Mouse (Mus musculus) brain, embryonic 14.5 days (tissue): ENCODE measurements around the gene A930009A15Rik. TPM values are rescaled to one million over a fixed set of nuclear protein-coding genes. Genes with fewer than 3 reads are reported as not detected.

Experiments
- DNase-seq: peaks from one replicate; pipeline ENCODE4 v3.0.0-alpha.2; 2011; ENCODE audit warnings: low read depth
- CTCF ChIP-seq: fragments of 200-500 bp; IDR thresholded peaks from 2 replicates; pipeline ENCODE4 v1.5.1; 2012; ENCODE audit warnings: inconsistent platforms, mild to moderate bottlenecking, moderate library complexity, borderline replicate concordance; ENCODE audit not compliant: insufficient read depth, insufficient read length; ENCODE audit errors: extremely low read depth
- POLR2A ChIP-seq: fragments of 200-500 bp; IDR thresholded peaks from 2 replicates; pipeline ENCODE4 v1.6.1; 2012; ENCODE audit warnings: mild to moderate bottlenecking, inconsistent platforms, borderline replicate concordance; ENCODE audit not compliant: poor library complexity, insufficient read depth, insufficient read length, severe bottlenecking; ENCODE audit errors: extremely low read depth
- polyA plus RNA-seq: library from polyadenylated mRNA; depleted of rRNA; stranded (reverse); fragments of >200 nt; gene quantifications from 2 replicates; pipeline ENCODE4 v1.2.3, GENCODE M21; 2012

A930009A15Rik gene
- polyA plus RNA-seq, 1 experiment: 0.36 TPM

GRCm38 (mm10) chr10:115583071-115583470 is 13.3 kb downstream of the A930009A15Rik start:
- no peak for TF ChIP-seq CTCF
- TF ChIP-seq POLR2A: no peak
- DNase-seq: no peak

- DNase-seq: no peak
- TF ChIP-seq POLR2A (no peak), CTCF (peak; percentile 22; the same call in 1 of the 2 replicates)
Measured at GRCm38 (mm10) chr10:115584656-115585055, 14.9 kb downstream of the A930009A15Rik start.

DNA sequence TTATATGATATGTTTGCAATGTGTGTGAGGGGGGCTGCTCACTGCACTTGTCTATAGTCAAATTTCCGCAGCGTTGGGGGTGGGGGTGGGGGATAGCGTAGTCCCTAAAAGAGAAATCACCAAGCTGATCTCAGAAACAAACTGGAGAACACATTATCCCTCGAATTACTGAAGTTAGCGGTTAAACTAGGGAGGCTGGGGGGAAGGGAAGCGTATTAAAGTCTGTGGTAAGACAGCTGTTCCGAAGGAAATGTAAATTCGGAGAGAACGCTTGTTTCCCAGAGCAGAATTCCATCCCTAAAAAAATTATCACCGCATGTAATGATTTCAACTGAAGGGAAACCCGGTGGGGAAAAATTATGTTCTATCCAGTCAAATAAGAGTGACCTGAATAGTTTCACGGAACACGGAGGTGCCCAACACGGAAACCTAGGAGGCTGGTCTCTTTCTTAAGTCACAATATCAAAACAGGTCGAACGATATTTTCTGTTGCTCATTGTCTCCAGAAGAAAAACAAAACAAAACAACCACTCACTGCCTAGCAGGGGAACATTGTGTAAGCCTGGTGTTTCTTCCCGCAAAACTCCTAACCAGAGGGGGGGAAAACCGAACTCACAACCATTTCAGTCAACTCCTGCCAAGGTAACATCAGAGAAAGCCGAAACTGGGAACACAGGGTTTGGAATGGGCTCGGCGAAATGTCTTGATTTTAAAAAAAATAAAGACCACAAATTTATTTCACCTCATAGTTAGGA is 15.9 kb downstream of the A930009A15Rik start:
- DNase-seq: peak; percentile 46
- no peak for TF ChIP-seq CTCF
- no peak for TF ChIP-seq POLR2A

DNA sequence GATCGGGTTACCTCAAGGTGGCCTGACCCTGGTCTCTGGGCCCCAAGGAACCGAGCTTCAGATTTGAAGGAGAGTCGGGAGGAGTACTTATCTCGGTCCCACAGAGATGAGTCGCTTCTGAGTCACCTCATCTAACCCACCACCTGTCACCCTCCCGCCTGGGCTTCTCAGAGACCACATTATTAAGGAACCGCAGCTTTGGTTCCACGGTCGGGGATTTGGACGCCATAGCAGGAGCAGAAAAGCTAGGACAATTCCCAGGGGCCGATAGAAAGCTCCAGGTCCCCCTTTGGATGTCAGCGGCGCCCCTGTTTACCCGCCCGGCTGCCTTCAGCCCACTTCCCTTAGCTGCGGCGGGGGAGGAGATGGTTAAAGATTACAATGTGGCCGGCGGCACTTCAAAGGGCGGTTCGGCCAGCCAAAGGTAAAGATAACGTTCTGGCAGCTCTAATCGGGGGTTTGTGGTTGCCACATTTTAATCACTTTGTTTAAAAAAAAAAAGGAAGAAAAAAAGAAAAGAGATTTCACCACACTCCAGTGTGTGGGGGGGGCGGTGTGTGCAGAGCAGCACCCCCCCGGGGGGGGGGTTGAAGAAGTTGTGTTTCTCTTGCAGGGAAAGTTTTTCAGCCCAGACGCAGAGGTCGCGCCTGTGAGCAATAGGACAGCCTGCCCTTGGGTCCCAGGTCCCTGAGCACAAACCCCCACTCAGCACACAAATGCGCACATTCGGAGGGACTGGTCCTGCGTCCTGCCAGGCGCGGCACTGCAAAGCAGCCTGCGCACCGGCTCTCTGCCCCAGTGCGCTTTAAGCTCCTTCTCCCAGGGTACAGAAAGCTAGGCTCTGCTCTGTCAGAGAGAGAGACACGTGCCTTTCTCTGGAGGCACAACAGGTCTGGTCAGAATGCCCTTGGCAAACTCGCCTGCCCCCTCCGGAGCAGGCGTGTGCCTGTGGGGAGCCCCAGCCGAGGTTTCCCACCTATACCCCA is 16.8 kb downstream of the A930009A15Rik start:
- peak; percentile 70 for DNase-seq

DNA sequence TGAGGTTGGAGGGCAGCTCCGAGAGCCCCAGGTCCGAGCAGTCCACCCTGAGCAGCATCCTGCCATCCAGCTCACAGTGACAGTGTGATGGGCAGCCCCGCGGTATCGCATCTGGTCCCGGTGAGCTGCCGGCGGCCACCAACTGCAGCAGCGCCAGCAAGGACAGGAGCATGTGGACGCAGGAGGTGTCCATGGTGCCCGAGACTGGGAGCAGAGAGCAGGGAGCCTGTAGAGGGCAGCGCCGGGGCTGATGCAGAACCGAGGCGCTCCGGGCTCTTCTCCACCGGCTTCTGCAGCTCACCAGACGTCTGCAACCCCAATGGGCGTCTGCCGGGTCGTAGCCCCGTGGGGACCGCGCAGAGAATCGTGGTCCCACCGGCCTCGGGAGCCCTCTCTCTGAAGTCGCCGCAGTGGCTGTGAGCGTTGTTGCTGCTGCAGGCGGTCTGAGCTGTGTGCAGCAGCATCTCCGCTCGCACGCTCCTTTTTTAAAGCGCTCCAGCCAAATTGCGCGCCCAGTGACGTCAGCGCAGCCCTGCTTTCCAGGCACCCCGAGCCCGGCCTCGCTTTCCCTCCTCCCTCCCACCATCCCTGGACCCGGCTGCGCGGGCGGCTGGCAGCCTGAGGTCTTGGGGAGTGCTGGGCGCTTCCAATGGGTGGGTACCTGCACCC is 17.6 kb downstream of the A930009A15Rik start, which contains the start of gene Lgr5:
Gene Lgr5 (minus strand): TSS at position 480 of the 669 bp plus-strand sequence.
- peak; percentile 86 for DNase-seq
- TF ChIP-seq CTCF (0 out of 2 replicates have a peak, but pooled peaks have one; percentile 9), POLR2A (no peak)

More for the DNA sequence above, 16.8 kb downstream of the A930009A15Rik start:
- TF ChIP-seq CTCF: no peak
- no peak for TF ChIP-seq POLR2A

GRCm38 (mm10) chr10:115587979-115588378 is 18.2 kb downstream of the A930009A15Rik start:
- no peak for DNase-seq
- no peak for TF ChIP-seq CTCF
- TF ChIP-seq POLR2A: no peak

- no peak for TF ChIP-seq POLR2A
- no peak for TF ChIP-seq CTCF
- peak; percentile 45 for DNase-seq
Measured at GRCm38 (mm10) chr10:115593221-115593620, 23.4 kb downstream of the A930009A15Rik start.

- DNase-seq: no peak
- TF ChIP-seq CTCF (no peak), POLR2A (no peak)
Measured at GRCm38 (mm10) chr10:115593651-115594050, 23.9 kb downstream of the A930009A15Rik start.

DNA sequence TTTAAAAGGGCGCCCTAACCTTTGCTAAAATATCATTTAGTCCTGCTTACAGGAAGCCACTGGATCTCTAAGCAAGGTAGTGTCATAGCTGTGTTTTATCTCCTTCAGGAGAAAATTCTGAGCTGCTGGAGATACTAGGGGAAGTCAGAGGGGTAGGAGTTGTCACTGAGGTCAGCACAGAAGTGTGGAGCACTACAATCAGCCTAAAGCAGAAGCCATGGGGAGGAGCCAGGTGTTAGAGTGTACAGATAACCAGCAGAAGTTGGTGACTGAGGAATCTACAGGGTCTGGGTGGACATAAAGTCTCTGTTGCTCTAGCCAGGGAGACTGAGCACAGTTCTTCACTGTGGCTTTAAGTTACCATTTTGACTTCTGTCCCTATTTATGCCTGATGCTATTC is 26.0 kb downstream of the A930009A15Rik start:
- TF ChIP-seq POLR2A (no peak), CTCF (no peak)

DNA sequence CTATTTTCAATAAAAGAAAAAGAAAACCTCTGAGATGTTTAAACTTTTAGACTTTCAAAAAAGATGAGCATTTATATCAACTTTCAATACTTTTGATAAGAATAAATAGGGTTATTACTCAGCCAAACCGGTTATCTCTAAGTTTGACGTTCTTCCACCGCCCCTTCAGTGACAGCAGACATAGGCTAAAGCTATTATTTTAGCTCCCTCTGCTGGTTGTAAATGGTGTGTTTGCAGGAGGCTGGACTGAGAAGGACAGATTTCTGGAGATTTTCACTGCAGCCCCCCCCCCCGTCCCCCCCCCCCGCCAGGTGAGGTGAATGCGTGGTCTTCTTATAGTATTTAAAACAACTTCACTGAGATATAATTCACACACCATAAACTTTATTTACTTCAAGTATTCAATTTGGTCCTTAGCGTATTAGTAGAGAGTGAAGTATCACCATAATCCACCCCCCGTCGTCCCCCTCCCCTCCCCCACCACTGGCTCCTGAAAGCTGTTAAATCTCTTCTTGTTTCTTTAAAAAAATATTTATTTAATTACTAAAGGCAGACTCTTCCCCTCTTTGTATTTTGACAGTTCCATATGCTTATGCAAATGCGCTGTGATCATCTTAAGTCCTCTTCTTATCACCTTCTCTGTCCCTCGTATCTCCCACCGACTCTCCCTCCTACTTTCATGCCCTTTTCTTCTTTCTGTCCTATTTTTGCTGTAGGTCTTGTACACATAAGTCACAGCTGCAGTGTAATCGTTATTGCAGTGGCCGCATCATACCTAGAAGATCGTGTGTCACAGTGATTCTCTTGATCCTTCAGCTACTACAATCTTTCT is 47.9 kb downstream of the A930009A15Rik start:
- TF ChIP-seq POLR2A (no peak), CTCF (peak; percentile 64; the same call in 1 of the 2 replicates)

More for the DNA sequence above, 26.0 kb downstream of the A930009A15Rik start:
- DNase-seq: no peak

More for the DNA sequence above, 47.9 kb downstream of the A930009A15Rik start:
- DNase-seq: peak; percentile 85
